Mouse (Mus musculus): ENCODE results near the gene Bmpr2. TPM values are rescaled to one million over a fixed set of nuclear protein-coding genes. Genes with fewer than 3 reads are reported as not detected.

The Bmpr2 gene
- total and polyA plus RNA-seq, 3 experiments = 3.4 to 103 (median 59.9) TPM

DNA sequence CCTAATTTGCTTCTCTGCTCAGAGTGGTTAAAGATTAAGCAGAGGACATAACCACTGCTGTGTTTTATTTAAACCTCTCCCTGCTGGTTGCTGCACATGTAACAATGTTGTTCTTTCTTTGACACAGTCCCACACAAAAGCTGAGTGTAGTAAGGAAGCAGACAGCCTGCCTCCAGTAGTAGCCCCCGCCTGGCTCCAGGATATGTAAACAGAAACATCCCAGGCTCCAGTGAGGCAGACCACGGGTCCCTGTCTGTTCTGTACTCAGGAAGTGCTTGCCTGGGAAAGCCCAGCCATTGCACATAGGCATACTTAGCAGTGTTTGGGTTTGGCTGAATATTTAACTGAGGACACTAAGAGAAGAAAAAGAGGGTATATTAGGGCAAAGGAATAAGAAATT, 70.5 kb downstream of the Bmpr2 start:
- Histone ChIP-seq H3K36me3 (replicated peaks) (peaks cover 3% of the 10 kb centered on the region), H3K9me3 (replicated peaks) (no peaks in the 10 kb centered on the region), H3K4me3 (ENCODE audit: low read depth, low read length) (no peak overlapping the region), H3K4me1 (ENCODE audit: insufficient read depth, low read depth, low read length) (peaks cover 36% of the 10 kb centered on the region), H3K27me3 (ENCODE audit: insufficient read depth, low read length) (no peaks in the 10 kb centered on the region)
- DNase-seq (ENCODE audit: low spot score) (no peak), ATAC-seq (ENCODE audit: extremely low read depth, insufficient number of reproducible peaks, low FRiP score, poor library complexity, severe bottlenecking) (no peak)
- TF ChIP-seq GATA1 (IDR thresholded peaks at IDR 0.05; ENCODE audit: borderline replicate concordance, low read length) = no peak
- TF ChIP-seq TAL1 (conservative IDR thresholded peaks at IDR 0.05; ENCODE audit: low read depth, low read length) = no peak
- TF ChIP-seq CTCF (IDR thresholded peaks at IDR 0.05; ENCODE audit: low read depth, low read length) = no peak
- no peak for TF ChIP-seq GATA2 (IDR thresholded peaks at IDR 0.05; ENCODE audit: borderline replicate concordance, low read depth, low read length)
- no peak for TF ChIP-seq POLR2AphosphoS5 (IDR thresholded peaks at IDR 0.05; ENCODE audit: insufficient replicate concordance, low read depth, low read length)

DNA sequence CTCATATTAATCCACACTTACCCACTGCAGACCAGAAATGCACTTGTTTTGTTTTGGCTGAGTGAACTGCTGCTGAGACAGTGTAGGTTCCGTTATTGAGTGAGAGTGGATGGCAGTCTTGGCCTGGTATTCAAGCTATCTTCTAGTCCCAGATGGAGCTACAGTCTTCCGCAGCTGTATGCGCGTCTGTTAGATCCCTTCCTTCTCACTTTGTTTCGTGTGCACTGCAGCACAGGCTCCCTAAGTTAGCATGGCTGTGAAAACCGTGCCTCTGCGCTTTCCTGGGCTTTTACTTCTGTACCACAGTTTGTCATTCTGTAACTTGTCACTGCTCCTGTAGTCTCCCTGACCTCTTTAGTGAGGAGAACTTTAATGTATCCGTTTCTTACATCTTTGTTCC, 85.1 kb downstream of the Bmpr2 start:
- Histone ChIP-seq H3K36me3 (replicated peaks) (peaks cover 24% of the 10 kb centered on the region), H3K4me3 (ENCODE audit: low read depth, low read length) (no peak overlapping the region), H3K9me3 (replicated peaks) (no peaks in the 10 kb centered on the region), H3K27me3 (ENCODE audit: insufficient read depth, low read length) (no peaks in the 10 kb centered on the region), H3K4me1 (ENCODE audit: insufficient read depth, low read depth, low read length) (no peaks in the 10 kb centered on the region)
- TF ChIP-seq CTCF (IDR thresholded peaks at IDR 0.05; ENCODE audit: low read depth, low read length) (no peak), GATA2 (IDR thresholded peaks at IDR 0.05; ENCODE audit: borderline replicate concordance, low read depth, low read length) (no peak), POLR2AphosphoS5 (IDR thresholded peaks at IDR 0.05; ENCODE audit: insufficient replicate concordance, low read depth, low read length) (no peak), GATA1 (IDR thresholded peaks at IDR 0.05; ENCODE audit: borderline replicate concordance, low read length) (no peak), TAL1 (conservative IDR thresholded peaks at IDR 0.05; ENCODE audit: low read depth, low read length) (no peak)
- DNase-seq (ENCODE audit: low spot score) (no peak), ATAC-seq (ENCODE audit: extremely low read depth, insufficient number of reproducible peaks, low FRiP score, poor library complexity, severe bottlenecking) (no peak)

DNA sequence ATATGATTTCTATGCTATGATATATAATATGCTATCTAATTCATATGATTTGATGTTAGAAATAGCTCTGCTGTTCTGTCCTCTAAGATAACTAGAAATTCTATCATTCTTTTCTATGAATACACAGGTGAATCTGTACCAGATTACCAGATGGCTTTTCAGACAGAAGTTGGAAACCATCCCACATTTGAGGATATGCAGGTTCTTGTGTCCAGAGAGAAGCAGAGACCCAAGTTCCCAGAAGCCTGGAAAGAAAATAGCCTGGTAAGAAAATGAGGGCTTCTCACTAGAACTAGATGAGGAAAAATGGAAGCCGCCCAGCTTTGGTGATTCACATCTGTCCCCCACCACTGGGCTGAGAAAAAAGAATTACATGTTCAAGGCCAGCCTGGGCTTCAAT, 95.8 kb downstream of the Bmpr2 start:
- peaks cover 5% of the 10 kb centered on the region; the same call in 1 of the 2 replicates for H3K4me1 ChIP-seq (ENCODE audit: insufficient read depth, low read depth, low read length)
- ATAC-seq (ENCODE audit: extremely low read depth, insufficient number of reproducible peaks, low FRiP score, poor library complexity, severe bottlenecking) = no peak
- DNase-seq (ENCODE audit: low spot score) = no peak
- no peak overlapping the region for H3K4me3 ChIP-seq (ENCODE audit: low read depth, low read length)
- no peaks in the 10 kb centered on the region for H3K9me3 ChIP-seq (replicated peaks)
- peaks cover 27% of the 10 kb centered on the region for H3K36me3 ChIP-seq (replicated peaks)
- H3K27me3 ChIP-seq (ENCODE audit: insufficient read depth, low read length) = no peaks in the 10 kb centered on the region
- TF ChIP-seq POLR2AphosphoS5 (IDR thresholded peaks at IDR 0.05; ENCODE audit: insufficient replicate concordance, low read depth, low read length) = no peak
- no peak for TF ChIP-seq TAL1 (conservative IDR thresholded peaks at IDR 0.05; ENCODE audit: low read depth, low read length)
- no peak for TF ChIP-seq GATA2 (IDR thresholded peaks at IDR 0.05; ENCODE audit: borderline replicate concordance, low read depth, low read length)
- no peak for TF ChIP-seq GATA1 (IDR thresholded peaks at IDR 0.05; ENCODE audit: borderline replicate concordance, low read length)
- no peak for TF ChIP-seq CTCF (IDR thresholded peaks at IDR 0.05; ENCODE audit: low read depth, low read length)

DNA sequence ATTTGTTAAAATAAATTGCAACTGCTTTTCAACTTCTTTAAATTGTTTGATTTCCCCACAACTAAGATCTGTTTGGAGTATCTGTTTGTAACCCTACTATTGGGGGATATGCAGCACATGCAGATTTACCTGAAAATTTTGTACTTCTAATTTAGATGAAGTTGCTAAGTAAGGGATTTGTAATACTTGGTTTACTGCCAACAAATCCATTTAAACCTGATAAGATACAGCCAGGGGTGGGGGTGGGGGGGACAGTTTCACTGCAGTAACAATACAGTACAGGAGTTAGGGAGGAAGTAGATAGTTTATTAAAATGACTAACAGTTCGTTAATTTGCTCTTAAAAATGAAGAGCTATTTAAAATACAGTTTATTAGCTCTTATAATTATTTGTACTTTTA, 98.9 kb downstream of the Bmpr2 start:
- no peak overlapping the region for H3K4me3 ChIP-seq (ENCODE audit: low read depth, low read length)
- peaks cover 5% of the 10 kb centered on the region; the same call in 1 of the 2 replicates for H3K4me1 ChIP-seq (ENCODE audit: insufficient read depth, low read depth, low read length)
- H3K36me3 ChIP-seq (replicated peaks) = peaks cover 24% of the 10 kb centered on the region
- no peaks in the 10 kb centered on the region for H3K27me3 ChIP-seq (ENCODE audit: insufficient read depth, low read length)
- TF ChIP-seq GATA2 (IDR thresholded peaks at IDR 0.05; ENCODE audit: borderline replicate concordance, low read depth, low read length) (no peak), POLR2AphosphoS5 (IDR thresholded peaks at IDR 0.05; ENCODE audit: insufficient replicate concordance, low read depth, low read length) (no peak), TAL1 (conservative IDR thresholded peaks at IDR 0.05; ENCODE audit: low read depth, low read length) (no peak), CTCF (IDR thresholded peaks at IDR 0.05; ENCODE audit: low read depth, low read length) (no peak), GATA1 (IDR thresholded peaks at IDR 0.05; ENCODE audit: borderline replicate concordance, low read length) (no peak)
- no peak for ATAC-seq (ENCODE audit: extremely low read depth, insufficient number of reproducible peaks, low FRiP score, poor library complexity, severe bottlenecking)
- DNase-seq (ENCODE audit: low spot score) = no peak
- H3K9me3 ChIP-seq (replicated peaks) = no peaks in the 10 kb centered on the region

DNA sequence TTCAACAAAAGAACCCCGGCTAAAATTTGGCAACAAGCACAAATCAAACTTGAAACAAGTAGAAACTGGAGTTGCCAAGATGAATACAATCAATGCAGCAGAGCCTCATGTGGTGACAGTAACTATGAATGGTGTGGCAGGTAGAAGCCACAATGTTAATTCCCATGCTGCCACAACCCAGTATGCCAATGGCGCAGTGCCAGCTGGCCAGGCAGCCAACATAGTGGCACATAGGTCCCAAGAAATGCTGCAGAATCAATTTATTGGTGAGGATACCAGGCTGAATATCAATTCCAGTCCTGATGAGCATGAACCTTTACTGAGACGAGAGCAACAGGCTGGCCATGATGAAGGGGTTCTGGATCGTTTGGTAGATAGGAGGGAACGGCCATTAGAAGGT, 104.8 kb downstream of the Bmpr2 start:
- peaks cover 7% of the 10 kb centered on the region for H3K4me1 ChIP-seq (ENCODE audit: insufficient read depth, low read depth, low read length)
- peaks cover 24% of the 10 kb centered on the region for H3K36me3 ChIP-seq (replicated peaks)
- no peak overlapping the region for H3K4me3 ChIP-seq (ENCODE audit: low read depth, low read length)
- ATAC-seq (ENCODE audit: extremely low read depth, insufficient number of reproducible peaks, low FRiP score, poor library complexity, severe bottlenecking) (no peak), DNase-seq (ENCODE audit: low spot score) (no peak)
- no peaks in the 10 kb centered on the region for H3K27me3 ChIP-seq (ENCODE audit: insufficient read depth, low read length)
- TF ChIP-seq TAL1 (conservative IDR thresholded peaks at IDR 0.05; ENCODE audit: low read depth, low read length) (no peak), POLR2AphosphoS5 (IDR thresholded peaks at IDR 0.05; ENCODE audit: insufficient replicate concordance, low read depth, low read length) (no peak), GATA1 (IDR thresholded peaks at IDR 0.05; ENCODE audit: borderline replicate concordance, low read length) (no peak), CTCF (IDR thresholded peaks at IDR 0.05; ENCODE audit: low read depth, low read length) (no peak), GATA2 (IDR thresholded peaks at IDR 0.05; ENCODE audit: borderline replicate concordance, low read depth, low read length) (no peak)
- H3K9me3 ChIP-seq (replicated peaks) = no peaks in the 10 kb centered on the region

DNA sequence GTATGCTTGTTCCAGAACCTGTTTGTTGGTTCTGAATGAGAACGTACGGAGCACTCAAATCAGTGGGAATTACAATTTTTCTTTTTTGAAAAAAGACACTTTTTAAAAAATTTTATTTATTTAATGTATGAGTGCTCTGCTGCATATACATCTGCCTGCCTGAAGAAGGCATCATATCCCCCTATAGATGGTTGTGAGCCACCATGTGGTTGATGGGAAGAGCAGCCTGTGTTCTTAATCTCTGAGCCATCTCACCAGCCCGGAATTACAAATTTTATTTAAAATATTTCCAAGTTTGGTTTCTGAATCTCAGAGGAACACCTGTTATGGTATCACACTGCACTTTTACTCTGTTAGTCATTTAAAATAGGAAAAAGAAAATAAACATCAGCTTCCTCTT, 110.8 kb downstream of the Bmpr2 start:
- Histone ChIP-seq H3K4me1 (ENCODE audit: insufficient read depth, low read depth, low read length) (peaks cover 10% of the 10 kb centered on the region), H3K4me3 (ENCODE audit: low read depth, low read length) (no peak overlapping the region), H3K36me3 (replicated peaks) (peaks cover 13% of the 10 kb centered on the region), H3K27me3 (ENCODE audit: insufficient read depth, low read length) (no peaks in the 10 kb centered on the region), H3K9me3 (replicated peaks) (no peaks in the 10 kb centered on the region)
- no peak for ATAC-seq (ENCODE audit: extremely low read depth, insufficient number of reproducible peaks, low FRiP score, poor library complexity, severe bottlenecking)
- TF ChIP-seq POLR2AphosphoS5 (IDR thresholded peaks at IDR 0.05; ENCODE audit: insufficient replicate concordance, low read depth, low read length) = no peak
- TF ChIP-seq TAL1 (conservative IDR thresholded peaks at IDR 0.05; ENCODE audit: low read depth, low read length) = no peak
- TF ChIP-seq GATA2 (IDR thresholded peaks at IDR 0.05; ENCODE audit: borderline replicate concordance, low read depth, low read length) = no peak
- no peak for TF ChIP-seq CTCF (IDR thresholded peaks at IDR 0.05; ENCODE audit: low read depth, low read length)
- TF ChIP-seq GATA1 (IDR thresholded peaks at IDR 0.05; ENCODE audit: borderline replicate concordance, low read length) = no peak
- DNase-seq (ENCODE audit: low spot score) = no peak

All from G1E (cell line).